Mouse (Mus musculus) right cerebral cortex, adult 2 months (tissue): ENCODE measurements around the gene Rpl38.
A peak's percentile ranks its signal among the peaks of the same experiment; 100 is the strongest.
"Not testable (repeated sequence)": the region's sequence is repeated elsewhere in the genome, so short reads cannot be mapped to it uniquely, and the experiment has no call there.

ENCODE experiments used
- DNase-seq, 2 experiments: peaks; one replicate each; pipeline ENCODE4 v3.0.0; 2021 to 2022; ENCODE audit warnings: low spot score in 2 of 2

The Rpl38 gene

DNA sequence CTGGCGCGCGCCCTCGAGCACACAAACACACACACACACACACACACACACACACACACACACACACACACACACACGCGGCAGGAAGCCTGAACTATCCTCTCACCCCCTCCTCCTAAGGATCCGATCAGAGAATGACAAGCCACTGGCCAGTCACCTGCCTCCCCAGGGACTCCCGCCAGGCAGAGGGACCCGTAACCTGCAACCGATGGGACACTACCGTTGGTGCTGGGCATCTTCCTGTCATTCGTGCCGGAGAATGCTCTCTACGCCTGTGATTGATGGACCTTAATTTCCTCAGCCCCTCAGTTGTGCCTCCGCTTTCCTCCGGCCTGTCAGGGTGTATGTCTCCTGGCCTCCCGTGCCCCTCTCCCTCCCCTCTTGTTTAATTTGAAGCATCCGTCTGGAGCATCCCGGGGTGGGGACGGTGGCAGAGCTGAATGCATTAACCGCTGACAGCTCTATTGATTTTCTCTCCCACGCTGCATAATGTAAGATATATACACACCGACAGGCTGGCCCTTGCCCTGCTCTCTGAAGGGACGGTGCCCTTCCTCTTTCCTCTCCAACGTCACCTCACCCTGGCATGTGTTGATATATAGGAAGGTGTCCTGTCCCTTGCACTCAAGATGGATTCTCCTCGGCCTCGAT lies 11.2 kb upstream of the Rpl38 start:
- DNase-seq: no peak

DNA sequence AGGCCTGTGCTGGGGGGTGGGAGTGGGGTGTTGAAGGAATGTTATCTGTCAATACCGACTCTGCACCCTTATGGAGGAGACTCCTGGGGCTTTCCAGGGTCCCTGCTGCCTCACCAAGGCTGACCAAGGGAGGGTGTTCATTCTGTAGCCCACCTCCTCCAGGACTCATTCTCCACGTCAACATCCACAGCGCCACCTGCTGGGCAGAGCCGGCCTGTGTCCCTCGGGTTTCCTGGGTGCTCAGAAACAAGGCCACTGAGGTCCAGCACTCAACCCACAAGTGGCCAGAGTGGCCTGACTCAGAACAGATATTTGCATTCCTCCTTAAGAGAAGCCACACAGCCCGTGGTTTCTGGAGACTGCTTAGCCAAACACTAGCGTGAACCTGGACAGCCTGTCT lies 10.6 kb upstream of the Rpl38 start:
- peak; percentile 72 to 76 for DNase-seq

DNA sequence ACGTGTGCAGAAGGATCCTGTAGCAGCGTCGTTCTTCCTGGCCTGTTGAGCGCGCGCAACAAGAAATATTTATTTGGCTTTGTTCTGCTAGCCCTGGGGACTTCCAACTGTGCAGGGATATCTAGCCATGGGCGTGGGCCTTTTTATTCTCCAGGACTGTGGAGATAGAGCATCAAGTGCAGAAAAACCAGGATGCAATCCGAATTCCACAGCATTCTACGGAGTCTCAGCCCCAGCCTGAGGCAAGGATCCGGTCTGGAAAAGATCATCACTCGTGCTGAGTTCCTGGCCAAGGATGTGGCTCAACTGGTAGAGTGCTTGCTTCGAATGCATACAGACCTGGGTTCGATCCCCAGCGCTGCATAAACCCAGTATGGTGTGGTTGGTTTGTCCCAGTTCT lies 6.2 kb upstream of the Rpl38 start:
- no peak for DNase-seq

DNA sequence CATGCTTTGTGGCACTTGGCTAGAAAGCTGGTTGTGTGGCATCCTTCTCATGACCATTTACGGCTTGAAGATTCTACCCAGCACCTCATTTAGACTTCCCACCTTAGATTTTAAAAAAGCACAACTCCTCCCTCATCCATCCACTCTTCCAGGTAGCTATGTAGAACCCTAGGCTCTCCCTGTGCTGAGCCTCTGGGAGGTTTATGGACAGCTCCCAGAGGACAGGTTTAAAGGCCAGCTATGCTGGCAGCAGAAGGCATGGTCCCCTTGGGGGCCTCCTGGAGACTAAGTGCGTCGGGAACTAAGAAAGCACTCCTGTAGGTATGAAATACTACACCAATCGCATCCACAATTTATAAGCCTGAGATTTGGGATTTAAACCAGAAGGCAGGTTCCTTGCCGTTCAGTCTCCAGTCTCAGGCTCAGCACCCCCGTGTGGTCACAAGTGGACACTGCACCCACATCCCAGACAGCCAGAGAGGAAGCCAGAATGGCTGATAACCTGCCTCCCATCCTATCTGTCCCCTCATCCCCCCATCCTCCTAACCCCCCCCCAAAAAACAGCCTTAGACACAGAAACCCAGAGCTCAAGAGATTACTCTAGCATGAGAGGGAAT lies 5.5 kb upstream of the Rpl38 start:
- peak; percentile 80 to 81 for DNase-seq

DNA sequence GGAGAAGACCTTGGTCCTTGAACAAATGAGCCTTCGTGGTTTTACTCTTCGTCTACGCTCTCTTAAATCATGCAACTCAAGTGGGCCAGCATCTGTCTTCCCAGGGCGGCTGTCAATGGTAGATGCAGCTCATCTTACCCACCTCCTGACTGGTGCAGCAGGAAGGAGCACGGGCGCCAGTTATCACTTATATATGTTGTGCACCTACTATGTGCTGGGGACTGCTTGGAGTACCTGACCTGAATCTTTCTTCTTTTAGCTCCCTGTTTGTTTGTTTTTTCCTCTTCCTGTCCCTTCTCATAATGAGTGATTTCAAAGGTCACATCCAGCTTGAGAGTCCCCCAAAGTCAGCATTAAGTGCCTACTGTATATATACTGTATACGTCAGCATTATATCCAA lies 4.2 kb upstream of the Rpl38 start:
- no peak for DNase-seq

DNA sequence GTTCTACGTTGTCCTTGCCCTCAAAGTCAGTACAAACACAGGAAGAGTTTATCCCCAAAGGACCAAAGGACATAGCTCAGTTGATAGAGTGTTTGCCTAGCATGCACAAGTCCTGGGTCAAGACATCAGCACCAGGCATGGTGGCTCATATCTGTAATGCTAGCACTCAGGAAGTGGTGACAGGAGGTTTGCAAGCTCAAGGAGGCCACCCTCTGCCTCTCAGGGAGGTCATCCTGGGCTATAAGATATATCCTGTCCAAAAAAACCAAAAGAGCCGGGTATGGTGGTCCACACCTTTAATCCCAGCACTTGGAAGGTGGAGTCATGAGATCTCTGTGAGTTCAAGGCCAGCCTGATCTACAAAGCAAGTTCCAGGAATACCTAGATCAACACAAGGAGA lies 2.9 kb upstream of the Rpl38 start:
- DNase-seq: no peak

DNA sequence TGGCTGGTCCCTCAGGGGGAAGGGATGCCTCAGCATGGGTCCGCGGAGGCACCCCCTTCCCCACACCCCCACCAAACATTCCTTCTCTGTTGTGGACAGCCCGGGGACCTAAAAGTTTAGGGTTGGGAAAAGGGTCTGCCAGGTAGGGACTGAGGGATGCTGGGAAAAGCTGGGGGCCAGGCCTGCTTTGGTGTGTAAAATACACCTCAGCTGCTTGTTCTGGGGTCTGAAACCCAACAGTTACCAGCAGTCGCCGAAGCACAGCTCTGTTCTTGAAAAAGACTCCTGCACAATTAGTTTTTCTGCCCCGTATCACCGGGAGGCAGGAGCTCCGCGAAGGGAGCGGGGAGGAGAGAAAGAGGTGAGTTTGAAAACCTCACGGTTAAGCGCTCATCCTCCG lies 1.5 kb upstream of the Rpl38 start:
- no peak for DNase-seq

DNA sequence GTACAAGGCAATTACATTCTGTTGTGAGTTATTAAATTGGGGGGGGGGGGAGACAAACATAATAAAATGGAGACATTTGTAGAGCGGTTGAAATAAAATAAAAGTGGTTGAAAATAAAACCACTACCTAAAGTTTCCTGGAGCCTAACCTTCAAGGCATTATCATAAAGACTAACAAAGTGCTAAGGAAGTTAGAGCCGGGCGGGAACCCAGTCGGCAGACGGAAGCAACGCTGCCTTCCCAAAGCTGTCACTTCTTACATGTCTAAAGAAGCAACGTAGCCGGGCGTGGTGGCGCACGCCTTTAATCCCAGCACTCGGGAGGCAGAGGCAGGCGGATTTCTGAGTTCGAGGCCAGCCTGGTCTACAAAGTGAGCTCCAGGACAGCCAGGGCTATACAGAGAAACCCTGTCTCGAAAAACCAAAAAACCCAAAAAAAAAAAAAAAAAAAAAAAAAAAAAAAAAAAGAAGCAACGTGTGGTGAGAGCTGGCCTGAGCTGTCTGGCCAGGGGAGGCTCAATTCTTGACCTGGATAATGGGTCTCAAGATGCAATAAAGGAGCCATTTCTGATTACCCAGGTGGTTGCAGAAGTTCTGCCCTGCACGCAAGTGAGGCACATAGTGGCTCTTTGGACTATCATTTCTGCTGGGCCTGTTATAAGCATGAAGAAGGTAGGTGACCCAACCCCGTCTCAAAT lies 940 bp upstream of the Rpl38 start:
- DNase-seq: no peak

DNA sequence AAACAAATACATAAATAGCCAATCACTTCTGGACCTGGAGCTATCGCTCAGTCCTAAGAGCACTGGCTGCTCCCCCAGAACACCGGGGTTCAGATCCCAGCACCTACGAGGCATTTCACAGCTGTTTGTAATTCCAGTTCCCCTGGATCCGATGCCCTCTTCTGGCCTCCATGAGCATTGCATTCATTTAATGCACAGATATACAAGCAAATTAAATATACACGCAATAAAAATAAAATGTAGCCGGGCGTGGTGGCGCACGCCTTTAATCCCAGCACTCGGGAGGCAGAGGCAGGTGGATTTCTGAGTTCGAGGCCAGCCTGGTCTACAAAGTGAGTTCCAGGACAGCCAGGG lies 415 bp upstream of the Rpl38 start:
- peak in 1 of 2 experiments; percentile 34 for DNase-seq

DNA sequence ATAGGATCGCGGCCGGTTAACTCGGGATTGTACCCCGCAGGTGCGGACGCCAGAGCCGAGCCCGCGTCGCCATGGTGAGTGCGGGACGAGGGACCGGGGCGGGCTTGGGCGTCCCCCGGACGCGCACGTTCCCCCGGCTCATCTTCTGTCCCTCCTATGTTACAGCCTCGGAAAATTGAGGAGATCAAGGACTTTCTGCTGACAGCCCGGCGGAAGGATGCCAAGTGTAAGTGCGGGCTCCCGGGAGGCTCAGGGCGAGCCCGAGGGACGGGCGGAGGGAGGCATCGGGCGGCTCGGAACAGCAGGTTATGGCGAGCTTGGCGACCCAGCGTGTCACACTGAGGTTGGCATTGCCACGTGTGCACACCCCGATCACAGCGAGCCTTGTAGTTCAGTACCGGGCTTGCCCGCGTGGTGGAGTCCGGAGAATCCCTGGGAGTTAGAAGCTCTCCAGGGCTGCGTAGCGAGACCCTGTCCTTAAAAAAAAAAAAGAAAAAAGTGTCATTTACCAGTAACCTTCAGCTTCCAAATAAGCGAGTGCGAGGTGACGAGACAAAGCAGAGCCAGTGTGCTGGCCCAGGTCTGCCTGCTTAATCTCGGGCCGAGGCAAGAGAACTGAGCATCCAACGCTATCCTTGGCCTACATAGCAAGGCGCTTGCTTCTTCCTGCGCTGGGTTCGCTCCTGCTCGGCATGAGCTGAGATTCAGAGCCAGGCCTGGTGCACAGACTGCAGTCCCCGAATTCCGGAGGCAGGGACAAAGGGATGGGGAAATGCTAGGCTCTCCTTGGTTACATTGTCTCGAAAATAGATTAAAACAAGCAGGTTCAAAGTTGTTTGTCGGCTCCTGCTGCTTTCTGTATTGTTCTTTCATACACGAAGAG lies 658 bp downstream of the Rpl38 start:
- peak; percentile 83 to 86 for DNase-seq

DNA sequence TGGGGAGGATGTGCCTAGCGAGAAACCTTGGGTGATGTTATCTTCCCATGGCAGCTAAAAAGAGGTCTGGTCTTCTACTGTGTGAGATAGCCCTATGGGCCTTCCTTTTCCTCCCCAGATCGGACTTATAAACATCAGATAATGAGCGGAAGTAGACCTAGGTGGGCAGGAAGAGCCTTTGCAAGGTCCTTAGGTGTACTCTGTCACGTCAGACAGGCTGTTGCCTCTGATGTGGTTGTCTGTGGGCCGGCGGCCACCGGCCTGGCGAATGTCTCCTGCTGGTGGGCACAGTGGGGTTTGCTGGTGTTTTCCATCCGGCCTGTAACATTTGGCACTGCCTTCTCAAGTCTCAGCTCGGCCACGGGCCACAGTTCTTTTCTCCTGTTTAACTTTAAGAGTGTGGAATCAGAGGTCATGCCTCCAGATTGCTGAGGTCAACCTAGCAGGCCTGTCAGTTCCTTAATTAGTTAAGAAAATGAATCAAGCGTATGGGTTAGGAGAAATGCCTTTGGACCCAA lies 1.4 kb downstream of the Rpl38 start:
- no peak for DNase-seq

DNA sequence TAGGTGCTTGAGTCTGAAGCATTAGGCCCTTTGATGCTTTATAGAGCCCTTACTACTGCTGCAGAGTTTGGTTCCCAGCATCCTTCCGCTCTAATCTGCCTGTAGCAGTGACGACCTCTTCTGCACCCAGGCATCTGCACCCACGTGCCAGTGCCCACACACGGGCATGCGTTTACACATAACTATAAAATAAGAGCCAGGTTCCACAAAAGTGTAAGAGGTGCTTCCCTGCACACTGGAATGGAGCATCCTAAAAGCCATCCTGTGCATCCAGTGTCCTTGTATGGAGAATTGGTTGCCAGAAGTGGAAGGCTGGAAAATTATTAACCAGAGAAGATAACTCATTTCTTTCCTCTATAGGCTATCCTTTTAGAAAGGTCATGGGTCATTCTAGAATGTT lies 2.8 kb downstream of the Rpl38 start:
- no peak for DNase-seq

DNA sequence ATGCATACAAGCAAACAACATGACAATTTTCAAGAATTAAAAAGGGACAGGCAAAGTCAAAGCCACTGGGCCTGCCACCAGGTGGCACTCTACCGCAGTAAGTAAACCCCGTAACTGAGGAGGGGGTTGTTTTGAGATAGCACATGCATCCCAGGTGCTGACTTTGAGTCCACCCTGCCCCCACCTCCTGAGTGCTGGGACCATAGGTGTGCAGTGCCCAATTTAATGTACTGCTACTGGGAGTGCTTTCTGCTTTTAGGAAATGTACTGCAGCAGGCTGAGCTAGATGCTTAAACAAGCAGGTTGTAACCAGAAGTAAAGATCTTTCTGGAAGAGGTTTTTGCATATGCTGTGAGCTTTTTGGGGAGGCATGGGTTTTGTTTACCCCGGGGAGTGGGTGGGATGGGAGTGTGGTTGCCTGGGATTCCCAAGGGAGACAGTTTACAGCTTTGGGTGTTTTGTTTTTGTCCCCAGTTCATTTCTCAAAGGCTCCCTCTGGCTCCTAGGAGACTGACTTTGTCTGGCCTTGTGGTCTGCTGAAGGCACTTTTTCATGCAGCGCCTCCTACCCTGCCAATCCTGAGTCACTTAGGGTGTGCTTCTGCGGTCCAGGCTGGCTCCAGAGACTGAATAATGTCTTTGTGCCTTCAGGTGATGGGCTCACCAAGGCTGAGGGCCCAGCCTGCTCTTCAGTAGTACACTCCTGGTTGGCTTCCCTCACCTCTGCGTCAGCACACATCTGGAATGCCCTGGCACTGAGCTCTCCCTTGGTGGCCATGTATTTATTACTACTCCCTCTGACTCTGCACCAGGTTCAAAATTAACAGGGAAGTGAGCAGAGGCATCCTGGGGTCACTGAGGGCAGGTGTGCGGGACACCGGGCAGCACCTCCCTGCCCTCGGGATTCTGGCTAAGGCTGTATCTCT lies 4.7 kb downstream of the Rpl38 start:
- DNase-seq: peak; percentile 46 to 63

DNA sequence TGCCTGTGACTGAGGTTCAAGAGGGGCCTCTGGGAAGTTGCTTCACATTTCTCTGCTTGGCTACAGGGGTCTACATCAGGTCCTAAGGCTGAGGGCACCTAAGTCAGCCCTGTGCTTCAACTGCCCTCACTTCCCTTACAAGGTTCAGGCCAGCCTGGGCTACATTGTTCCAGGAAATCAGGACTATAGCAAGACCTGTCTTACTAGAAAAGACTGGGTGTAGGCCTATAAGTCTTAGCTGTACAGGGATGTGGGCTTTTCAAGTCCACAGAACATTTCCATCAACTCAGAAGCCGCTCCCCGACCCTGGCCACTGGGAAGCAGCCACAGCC lies 5.4 kb downstream of the Rpl38 start:
- DNase-seq: no peak

DNA sequence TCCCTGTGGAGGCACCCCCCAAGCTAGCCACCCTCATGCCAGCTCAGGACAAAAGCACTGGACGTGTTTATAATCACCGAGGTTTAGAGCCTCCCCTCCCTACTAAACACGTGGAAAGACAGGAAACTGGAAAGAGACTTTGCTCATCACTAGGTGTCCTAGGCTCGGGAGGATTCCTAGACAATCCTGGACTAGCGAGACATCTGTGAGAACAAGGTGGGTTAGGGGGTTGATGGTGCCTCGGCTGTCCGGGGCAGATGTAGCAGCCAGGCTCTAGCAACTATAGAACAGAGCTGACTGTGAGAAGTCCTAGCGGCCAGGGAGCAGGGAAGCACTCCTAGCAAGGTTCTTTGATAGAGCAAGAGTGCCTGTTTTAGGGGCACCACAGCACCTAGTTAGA lies 5.9 kb downstream of the Rpl38 start:
- no peak for DNase-seq

DNA sequence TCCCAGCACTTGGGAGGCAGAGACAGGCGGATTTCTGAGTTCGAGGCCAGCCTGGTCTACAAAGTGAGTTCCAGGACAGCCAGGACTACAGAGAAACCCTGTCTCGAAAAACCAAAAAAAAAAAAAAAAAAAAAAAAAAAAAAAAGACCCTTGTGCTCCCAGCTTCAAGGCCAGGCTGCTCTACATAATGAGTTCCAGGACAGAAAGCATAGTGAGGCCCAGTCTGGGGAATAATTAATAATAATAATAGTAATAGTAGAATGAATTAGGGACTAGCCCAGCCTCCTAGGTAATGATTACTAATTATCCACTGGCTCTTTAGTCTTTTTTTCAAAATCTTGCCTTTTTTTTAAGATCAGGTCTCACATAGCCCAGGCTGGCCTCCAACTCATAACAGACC lies 6.5 kb downstream of the Rpl38 start:
- DNase-seq: not testable (repeated sequence)

DNA sequence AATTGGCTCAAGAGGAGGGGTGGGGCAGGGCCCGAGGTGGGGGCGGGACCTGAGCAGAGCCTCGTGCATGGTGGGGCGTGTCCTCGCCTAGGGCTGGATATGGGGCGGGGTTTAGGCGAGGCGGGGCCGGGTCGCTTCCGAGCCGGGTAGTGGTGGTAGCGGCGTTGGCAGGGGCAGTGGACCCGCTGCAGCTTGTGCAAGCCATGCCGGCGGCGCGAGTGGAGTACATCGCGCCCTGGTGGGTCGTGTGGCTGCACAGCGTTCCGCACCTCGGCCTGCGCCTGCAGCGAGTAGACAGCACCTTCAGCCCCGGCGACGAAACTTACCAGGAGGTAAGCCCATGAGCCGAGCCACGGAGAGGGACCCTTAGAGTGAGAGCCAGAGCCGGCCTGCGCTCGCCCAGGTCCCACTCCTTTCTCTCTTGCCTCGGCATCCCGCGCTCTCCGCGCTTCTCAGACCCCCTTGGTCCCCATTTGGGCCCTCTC lies 7.1 kb downstream of the Rpl38 start, which contains the start of gene Ttyh2:
TSS of gene Ttyh2 (plus strand) at position 91 of the 485 bp plus-strand sequence.
- DNase-seq: peak; percentile 48 to 59

DNA sequence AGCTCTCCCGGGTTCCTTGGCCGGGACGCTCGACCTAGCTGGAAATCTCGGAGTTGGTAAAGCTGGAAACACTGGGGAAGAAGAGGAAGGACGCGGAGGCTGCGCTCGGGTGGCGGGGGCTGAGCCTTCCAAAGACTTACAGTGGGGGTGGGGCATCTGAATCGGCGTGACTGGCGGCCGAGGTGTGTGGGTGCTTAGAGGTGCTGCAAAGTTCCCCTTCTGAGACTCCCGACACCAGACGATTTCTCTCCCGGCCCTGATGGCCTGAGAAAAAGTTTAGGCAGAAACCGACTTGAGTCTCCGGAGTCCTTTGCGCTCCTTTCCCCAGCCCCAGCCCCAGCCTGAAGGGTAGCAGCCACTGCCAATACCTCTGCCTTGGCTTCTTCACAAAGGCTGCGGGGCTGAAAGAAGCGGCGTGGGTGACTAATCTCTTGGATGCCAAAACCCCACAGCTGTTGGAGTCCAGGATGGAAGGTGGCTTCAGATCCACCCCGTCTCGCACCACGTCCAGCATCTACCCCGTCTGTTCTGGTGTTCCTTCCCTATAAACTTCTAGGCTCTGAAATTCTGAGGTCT lies 7.6 kb downstream of the Rpl38 start:
- peak; percentile 48 to 50 for DNase-seq

DNA sequence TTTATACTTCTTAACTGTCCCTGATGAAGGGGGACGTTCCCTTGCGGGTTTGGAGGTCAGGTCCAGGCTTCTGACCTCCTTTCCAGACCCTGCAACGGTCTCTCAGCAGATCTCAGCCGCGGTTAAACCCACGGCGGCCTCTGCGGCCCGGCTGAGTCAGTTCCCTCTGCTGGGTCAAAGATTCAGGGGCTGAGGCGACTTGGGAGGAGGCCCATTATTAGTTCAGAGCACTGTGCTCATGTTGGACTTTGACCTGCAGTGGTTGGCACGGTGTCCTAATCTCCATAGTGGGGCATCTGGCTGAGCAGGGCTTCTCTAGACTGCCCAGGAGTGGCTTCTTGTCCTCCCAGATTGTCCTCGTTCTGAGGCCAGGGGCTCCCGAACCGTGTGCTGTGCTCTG lies 8.1 kb downstream of the Rpl38 start:
- no peak for DNase-seq

DNA sequence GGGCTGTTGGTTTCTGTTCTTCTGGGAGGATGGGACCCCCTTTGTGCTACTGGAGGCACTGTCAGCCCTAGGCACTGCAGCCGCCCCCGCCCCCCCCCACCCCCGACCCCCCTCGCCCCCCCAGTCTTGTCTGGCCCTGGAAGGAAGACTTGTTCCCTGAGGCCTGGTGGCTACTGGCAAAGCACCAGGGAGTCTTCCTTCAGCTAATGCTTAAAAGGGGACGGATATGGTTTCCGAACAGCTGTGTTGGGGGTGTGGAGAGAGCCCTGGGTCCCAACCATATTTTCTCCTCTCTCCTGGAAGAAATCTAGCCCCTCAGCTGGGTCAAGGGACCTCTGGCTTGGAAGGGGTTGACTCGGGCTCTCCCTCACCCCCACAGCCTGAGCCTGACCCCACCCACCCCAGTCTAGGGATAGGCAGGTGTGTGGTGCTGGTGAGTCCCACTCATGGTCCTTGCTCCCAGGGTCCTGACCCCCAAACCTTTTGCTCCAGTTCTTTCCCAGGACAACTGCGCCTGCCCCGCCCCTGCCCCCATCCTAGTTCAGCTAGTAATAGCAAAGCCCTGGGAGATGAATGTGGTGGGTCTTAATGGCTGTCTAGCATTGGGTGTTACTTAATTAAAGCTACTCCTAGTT lies 8.7 kb downstream of the Rpl38 start:
- no peak for DNase-seq
